Mouse (Mus musculus) T-helper 2 cell (primary cell): ENCODE results near the gene Ppfibp2.

Experiments
- in situ Hi-C: fragments of 300-600 bp; cut with MboI, MseI; formaldehyde crosslinking; loops from one replicate; pipeline ENCODE4 v1.15.1; 2025; ENCODE audit warnings: high pct_unique_total_duplicates

Gene Ppfibp2

GRCm38 (mm10) chr7:107663621-107664020, 68.6 kb downstream of the Ppfibp2 start:
- in situ Hi-C loops = loop anchor here (5.0 kb wide), 2 partner anchors 59 to 84 kb away; no protein-coding TSS in a partner anchor

- in situ Hi-C loops = loop anchor here (5.0 kb wide), 2 partner anchors 58 to 83 kb away; no protein-coding TSS in a partner anchor
Observed at GRCm38 (mm10) chr7:107664063-107665056, 69.4 kb downstream of the Ppfibp2 start.

GRCm38 (mm10) chr7:107665221-107665585, 70.2 kb downstream of the Ppfibp2 start:
- in situ Hi-C loops = no loop called here

GRCm38 (mm10) chr7:107665586-107666261, 70.7 kb downstream of the Ppfibp2 start:
- in situ Hi-C loops = no loop called here

GRCm38 (mm10) chr7:107666262-107666902, 71.4 kb downstream of the Ppfibp2 start:
- in situ Hi-C loops = no loop called here

GRCm38 (mm10) chr7:107668514-107668913, 73.5 kb downstream of the Ppfibp2 start:
- in situ Hi-C loops = no loop called here

GRCm38 (mm10) chr7:107675224-107675623, 80.2 kb downstream of the Ppfibp2 start:
- in situ Hi-C loops = no loop called here

- in situ Hi-C loops = no loop called here
Observed at GRCm38 (mm10) chr7:107680151-107680852, 85.3 kb downstream of the Ppfibp2 start.

GRCm38 (mm10) chr7:107681306-107681705, 86.3 kb downstream of the Ppfibp2 start:
- in situ Hi-C loops = no loop called here

GRCm38 (mm10) chr7:107683162-107683561, 88.2 kb downstream of the Ppfibp2 start:
- in situ Hi-C loops = no loop called here

- in situ Hi-C loops = no loop called here
Observed at GRCm38 (mm10) chr7:107683622-107684021, 88.6 kb downstream of the Ppfibp2 start.

GRCm38 (mm10) chr7:107685238-107685954, 90.4 kb downstream of the Ppfibp2 start:
- in situ Hi-C loops = no loop called here

GRCm38 (mm10) chr7:107685955-107686285, 90.9 kb downstream of the Ppfibp2 start:
- in situ Hi-C loops = no loop called here

- in situ Hi-C loops = no loop called here
Observed at GRCm38 (mm10) chr7:107687412-107687811, 92.4 kb downstream of the Ppfibp2 start.

- in situ Hi-C loops = no loop called here
Observed at GRCm38 (mm10) chr7:107688040-107688439, 93.0 kb downstream of the Ppfibp2 start.

GRCm38 (mm10) chr7:107690426-107691221, 95.6 kb downstream of the Ppfibp2 start:
- in situ Hi-C loops = no loop called here

GRCm38 (mm10) chr7:107691493-107691892, 96.5 kb downstream of the Ppfibp2 start:
- in situ Hi-C loops = no loop called here

GRCm38 (mm10) chr7:107694254-107694947, 99.4 kb downstream of the Ppfibp2 start:
- in situ Hi-C loops = no loop called here

GRCm38 (mm10) chr7:107697066-107697465, 102.1 kb downstream of the Ppfibp2 start:
- in situ Hi-C loops = no loop called here
